Mouse (Mus musculus) E14TG2a.4 (cell line): Measurements from ENCODE around the gene Lrrk1.

Experiments
- CTCF ChIP-seq: conservative IDR thresholded peaks from 2 replicates; pipeline ENCODE4 v1.5.1; 2014; ENCODE audit warnings: low read length
- NANOG ChIP-seq: IDR thresholded peaks from 2 replicates; pipeline ENCODE4 v1.6.1; 2014; ENCODE audit warnings: borderline replicate concordance, low read length, mixed read lengths
- POU5F1 ChIP-seq: IDR thresholded peaks from 2 replicates; pipeline ENCODE4 v1.6.1; 2014; ENCODE audit warnings: low read length, borderline replicate concordance

DNA sequence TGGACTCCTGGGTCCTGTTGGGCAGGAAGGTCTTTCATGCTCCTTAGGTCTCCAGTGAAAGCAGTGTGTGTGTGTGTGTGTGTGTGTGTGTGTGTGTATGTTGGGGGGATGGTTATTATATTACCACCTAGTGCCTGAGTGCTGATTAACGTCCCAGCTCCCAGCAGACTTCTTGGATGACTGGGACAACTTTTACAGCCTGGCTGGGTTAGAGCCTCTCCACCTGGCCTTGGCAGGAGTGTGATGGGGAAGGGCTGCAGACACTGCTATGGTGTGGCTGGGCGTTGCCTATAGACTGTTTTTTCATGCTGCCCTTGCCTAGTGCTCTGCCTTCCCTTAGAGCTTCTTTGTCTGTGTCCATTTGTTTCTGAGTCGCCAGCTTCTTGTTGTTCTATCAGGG lies 48.1 kb downstream of the Lrrk1 start:
- TF ChIP-seq CTCF (no peak), POU5F1 (no peak), NANOG (no peak)
